Mouse (Mus musculus): ENCODE results near the gene Fbxw24. TPM values are rescaled to one million over a fixed set of nuclear protein-coding genes. Genes with fewer than 3 reads are reported as not detected.
"Not testable (repeated sequence)": the region's sequence is repeated elsewhere in the genome, so short reads cannot be mapped to it uniquely, and the experiment has no call there.

The Fbxw24 gene
- not detected for total RNA-seq (2021)

- intact Hi-C loops (cut with DNase I) = not testable (repeated sequence)
Observed at GRCm38 (mm10) chr9:109625957-109626356, at the start of gene Fbxw24. Gene Fbxw24, minus strand, starts transcription at chr9:109626057.

GRCm38 (mm10) chr9:109664552-109664951 lies 38.7 kb upstream of the Fbxw24 start, which contains the start of gene Fbxw25:
Gene Fbxw25, minus strand, starts transcription at chr9:109664652.
- intact Hi-C loops (cut with DNase I); DNase-seq (ENCODE audit: low spot score): not testable (repeated sequence)

More at GRCm38 (mm10) chr9:109625957-109626356, at the start of gene Fbxw24:
- not testable (repeated sequence) for DNase-seq (ENCODE audit: low spot score)

DNA sequence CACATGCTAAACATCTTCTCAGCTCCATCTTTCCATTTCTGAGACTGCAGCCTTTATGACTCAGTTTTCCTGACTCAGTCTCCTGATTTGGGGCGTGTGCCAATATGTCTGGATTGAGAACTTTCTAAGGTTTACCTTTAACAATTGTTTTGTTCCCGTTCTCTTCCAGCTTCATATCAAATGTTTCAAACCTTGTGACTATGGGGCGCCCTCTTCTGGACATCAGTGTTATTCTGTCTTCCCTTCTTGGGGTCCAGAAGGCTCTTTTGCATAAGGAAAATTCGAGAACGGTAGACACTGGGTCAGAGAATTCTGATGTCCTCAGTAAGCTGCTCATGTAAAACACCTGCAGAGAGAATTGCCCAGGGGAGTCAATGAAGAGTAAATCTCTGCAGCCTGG lies 19.0 kb downstream of the Fbxw24 start:
- DNase-seq (ENCODE audit: low spot score); intact Hi-C loops (cut with DNase I): not testable (repeated sequence)

DNA sequence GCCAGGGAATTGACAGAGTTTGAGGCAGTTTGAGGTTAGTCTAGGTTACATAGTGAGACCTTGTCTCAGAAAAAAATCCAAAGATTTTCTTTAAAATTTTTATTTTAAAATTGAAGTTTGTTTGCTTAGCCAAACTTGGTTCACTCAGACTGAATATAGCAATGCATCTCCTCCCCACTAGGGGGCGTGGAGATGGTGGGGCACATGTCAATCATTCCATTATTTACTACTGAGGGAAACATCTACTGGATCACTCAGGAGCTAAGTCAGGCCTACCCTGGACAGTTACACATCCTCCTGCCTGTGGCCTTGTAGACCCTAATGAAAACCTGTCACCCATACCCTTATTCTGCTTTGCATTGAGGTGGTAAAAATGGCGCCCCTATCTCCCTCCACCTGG lies 23.7 kb downstream of the Fbxw24 start:
- DNase-seq (ENCODE audit: low spot score); intact Hi-C loops (cut with DNase I): not testable (repeated sequence)

- no peak for DNase-seq (ENCODE audit: low spot score)
- intact Hi-C loops (cut with DNase I) = no loop called here
Observed at GRCm38 (mm10) chr9:109597226-109597625, 28.6 kb downstream of the Fbxw24 start.

DNA sequence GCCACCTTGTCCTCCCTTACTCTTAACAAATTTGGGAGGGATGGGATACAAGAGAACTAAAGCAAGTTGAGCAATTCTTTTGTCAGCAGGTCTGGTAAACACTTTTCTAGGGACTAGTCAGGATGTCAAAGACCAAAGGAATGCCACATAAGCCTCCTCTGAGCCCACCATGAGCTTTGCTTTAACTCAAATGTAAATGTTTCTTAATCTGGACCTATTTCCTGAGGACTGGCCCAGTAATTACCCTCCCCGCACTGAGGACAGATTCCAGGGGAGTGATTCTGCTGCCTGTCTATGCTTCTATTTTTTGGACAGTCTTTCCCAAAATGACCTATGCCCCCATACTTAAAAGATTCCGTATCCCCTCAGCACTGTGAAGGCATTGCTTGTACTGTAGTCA lies 31.0 kb downstream of the Fbxw24 start:
- no peak for DNase-seq (ENCODE audit: low spot score)
- intact Hi-C loops (cut with DNase I) = no loop called here

DNA sequence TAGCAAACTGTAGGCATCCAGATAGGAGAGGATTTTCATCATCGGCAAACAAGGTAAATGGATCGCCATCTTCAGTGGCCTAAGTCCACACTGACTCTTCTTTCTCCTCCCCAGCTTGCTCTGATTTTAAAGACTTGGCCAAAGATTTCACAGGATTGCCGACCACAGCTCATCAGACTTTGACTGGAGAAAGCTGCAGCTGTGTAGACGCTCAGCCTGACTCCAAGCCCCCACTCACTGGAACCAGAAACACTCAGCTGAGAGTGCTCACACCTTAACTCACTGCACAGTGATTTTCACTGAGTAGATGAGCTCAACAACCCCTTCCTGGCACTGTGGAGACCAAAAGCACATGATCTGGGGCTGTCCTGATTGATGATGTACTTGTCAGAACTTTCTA lies 57.7 kb downstream of the Fbxw24 start, which contains the start of gene Fbxw15:
Fbxw15 (minus strand) TSS at position 101 of the 400 bp plus-strand sequence.
- intact Hi-C loops (cut with DNase I) = not testable (repeated sequence)

DNA sequence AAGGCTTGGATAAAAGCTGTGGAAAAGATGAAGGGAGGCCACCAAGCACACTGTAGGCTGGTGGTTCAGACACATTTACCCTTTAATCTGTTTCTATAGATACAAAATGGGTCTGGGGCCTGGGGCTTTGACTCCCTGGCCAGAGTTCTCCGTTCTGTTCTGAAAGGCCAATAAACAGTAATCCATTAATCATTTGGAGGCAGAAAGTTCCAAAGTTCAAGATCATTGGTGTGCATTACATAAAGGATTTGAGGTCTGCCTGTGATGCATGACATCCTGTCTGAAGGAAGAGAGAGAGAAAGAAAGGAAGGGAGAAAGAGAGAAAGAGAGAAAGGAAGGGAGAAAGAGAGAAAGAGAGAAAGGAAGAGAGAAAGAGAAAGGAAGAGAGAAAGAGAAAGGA lies 60.3 kb downstream of the Fbxw24 start:
- intact Hi-C loops (cut with DNase I) = no loop called here
- DNase-seq (ENCODE audit: low spot score) = no peak

More for the DNA sequence above, 57.7 kb downstream of the Fbxw24 start, which contains the start of gene Fbxw15:
- DNase-seq (ENCODE audit: low spot score) = not testable (repeated sequence)

DNA sequence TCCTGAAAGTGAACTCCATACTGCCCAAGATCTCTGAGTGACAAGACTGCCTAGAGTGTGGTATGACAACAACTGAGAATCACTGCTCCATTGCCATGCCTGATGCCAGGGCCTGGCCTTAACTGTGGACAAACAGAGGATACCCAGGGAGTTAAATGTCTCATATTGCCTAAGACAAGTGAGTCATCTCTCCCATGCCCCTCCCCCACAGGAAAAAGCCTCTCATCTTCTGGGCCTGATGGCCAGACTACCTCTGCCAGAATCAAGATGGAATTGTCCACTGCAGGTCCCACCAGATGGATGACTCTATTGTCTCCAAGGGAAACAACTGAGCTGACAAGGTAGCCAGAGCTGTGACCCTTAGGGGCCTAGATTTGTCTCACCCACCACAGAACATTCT lies 63.8 kb downstream of the Fbxw24 start:
- DNase-seq (ENCODE audit: low spot score); intact Hi-C loops (cut with DNase I): not testable (repeated sequence)

- no peak for DNase-seq (ENCODE audit: low spot score)
- intact Hi-C loops (cut with DNase I) = no loop called here
Observed at GRCm38 (mm10) chr9:109552483-109552882, 73.4 kb downstream of the Fbxw24 start.

Other genes with a start within 250 kb of the Fbxw24 start
- gene Fbxw22, start 221.8 kb downstream of the Fbxw24 start, total RNA-seq (2021) = not detected
- not detected for gene Fbxw16, start 176.9 kb downstream of the Fbxw24 start, total RNA-seq (2021)
- gene Fbxw19, start 130.2 kb downstream of the Fbxw24 start, total RNA-seq (2021) = not detected
- not detected for gene Fbxw15, start 57.8 kb downstream of the Fbxw24 start, total RNA-seq (2021)
- not detected for gene Fbxw25, start 38.6 kb upstream of the Fbxw24 start, total RNA-seq (2021)
- gene Fbxw18, start 76.6 kb upstream of the Fbxw24 start, total RNA-seq (2021) = not detected
- gene Fbxw26, start 120.0 kb upstream of the Fbxw24 start, total RNA-seq (2021) = not detected
- gene Fbxw27, start 164.6 kb upstream of the Fbxw24 start, total RNA-seq (2021) = not detected
- gene Spink8, start 186.2 kb upstream of the Fbxw24 start, total RNA-seq (2021) = not detected
- gene Nme6, start 206.7 kb upstream of the Fbxw24 start, total RNA-seq (2021) = 10 to 100 TPM; 19.5 to 20.1 TPM
- not detected for gene Camp, start 223.6 kb upstream of the Fbxw24 start, total RNA-seq (2021)
- 1 to 10 TPM; 5.1 to 6.1 TPM for gene Cdc25a, start 249.5 kb upstream of the Fbxw24 start, total RNA-seq (2021)

Measured in heart, postnatal 25 days (tissue).